Mouse (Mus musculus) liver, embryonic 14.5 days (tissue): ENCODE data around the gene Snap91.

Experiments used
- CTCF ChIP-seq: IDR thresholded peaks from 2 replicates; pipeline ENCODE4 v1.5.1; 2016; ENCODE audit warnings: antibody characterized with exemption, low read depth, control low read depth
- EP300 ChIP-seq: IDR thresholded peaks from 2 replicates; pipeline ENCODE4 v1.6.1; 2016; ENCODE audit warnings: antibody characterized with exemption, low read depth

DNA sequence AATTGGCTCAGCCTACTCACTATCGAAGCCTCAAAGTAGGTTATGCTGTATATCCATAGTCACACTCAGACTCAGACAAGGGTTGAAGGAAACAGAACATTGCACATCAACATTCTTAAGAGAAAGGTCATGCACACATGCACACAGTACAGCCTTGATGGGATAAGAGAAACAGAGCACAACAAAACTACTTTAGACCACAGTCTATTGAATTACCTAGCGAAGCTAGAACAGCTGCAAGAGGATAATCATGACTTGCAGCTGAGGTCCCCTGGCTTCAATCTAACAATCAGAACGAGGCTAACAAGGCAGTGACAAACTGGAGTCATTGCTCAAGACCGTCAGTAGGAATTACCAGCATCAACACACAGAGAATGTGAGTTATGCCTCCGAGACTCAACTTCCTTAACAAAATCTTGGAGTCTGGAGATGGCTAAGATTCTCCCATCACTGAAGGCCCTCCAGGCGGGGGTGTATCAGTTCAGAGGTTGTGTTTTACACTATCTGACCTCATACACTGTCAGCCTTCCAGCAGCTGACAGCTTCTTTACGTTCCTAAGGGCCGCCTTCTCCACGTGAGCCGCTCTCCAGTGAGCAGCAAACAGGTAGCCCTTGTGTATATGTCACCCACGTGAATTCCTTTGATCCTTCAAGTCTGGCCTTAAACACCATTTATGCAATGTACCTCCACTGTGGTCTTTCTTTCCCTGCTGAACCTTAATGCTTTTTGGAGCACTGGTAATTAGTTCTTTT lies 10.7 kb downstream of the Snap91 start:
- TF ChIP-seq CTCF = no peak
- no peak for TF ChIP-seq EP300
